ENCODE assay signal across 22 mouse cellular contexts in genomic region chr17:34927306-34928019, GRCm38 (mm10). TPM values are rescaled to one million over a fixed set of nuclear protein-coding genes. Genes with fewer than 3 reads are reported as not detected.
A peak's percentile ranks its signal among the peaks of the same experiment; 100 is the strongest.
DNase-seq lines count a peak whose midpoint lies in the region; ATAC-seq and TF ChIP-seq lines count a peak whose summit lies in the region.
"Had no signal": no experiment of that assay in that cellular context is flagged by ENCODE, and none has a peak within 500 bp of the region (broad histone marks: within the 10 kb centered on the region; RNA-seq: fewer than 3 reads in every experiment).

No protein-coding gene starts in this region.

- DNase-seq in adrenal gland, adult 2 months = peak; percentile 73
- no peak for DNase-seq in adrenal gland, postnatal 25 days
- no peak for DNase-seq in layer of hippocampus, adult 2 months (ENCODE audit: low spot score in 2 of 2)
- no peak for DNase-seq in layer of hippocampus, adult 9-11 months
- peak; percentile 48 for DNase-seq in right cerebral cortex, adult 18-20 months
- no peak for DNase-seq in right cerebral cortex, postnatal 14 days
- peak; percentile 36 for DNase-seq in lung, postnatal 36 days
- DNase-seq: cerebellum, adult 11-12 months; cerebellum, postnatal 36 days; gastrocnemius, postnatal 14 days; heart, postnatal 10 days; thymus, adult 18-20 months had no signal

- H3K27ac ChIP-seq in layer of hippocampus, adult 2 months = peak overlapping the region; percentile 51; the same call in 1 of the 2 replicates
- no peak overlapping the region for H3K27ac ChIP-seq in forebrain, embryonic 15.5 days (replicated peaks)
- H3K27ac ChIP-seq: hindbrain, embryonic 14.5 days; kidney, embryonic 15.5 days; limb, embryonic 15.5 days; neural tube, embryonic 12.5 days had no signal

- 88% methylated on average over 18 of the region's 18 CpGs for WGBS in forebrain, embryonic 15.5 days

- H3K27me3 ChIP-seq in forebrain, embryonic 15.5 days = no peaks in the 10 kb centered on the region
- H3K27me3 ChIP-seq: kidney, embryonic 15.5 days; limb, embryonic 15.5 days; neural tube, embryonic 12.5 days had no signal

- no peak for ATAC-seq in forebrain, embryonic 15.5 days (replicated peaks)
- ATAC-seq: forebrain, embryonic 14.5 days; intestine, embryonic 16.5 days had no signal

- peaks cover 9% of the 10 kb centered on the region for H3K4me1 ChIP-seq in forebrain, embryonic 15.5 days

- no peak overlapping the region for H3K4me2 ChIP-seq in forebrain, embryonic 15.5 days (replicated peaks)
- H3K4me2 ChIP-seq: hindbrain, embryonic 14.5 days; kidney, embryonic 15.5 days; limb, embryonic 15.5 days; neural tube, embryonic 12.5 days had no signal

- H3K4me3 ChIP-seq in layer of hippocampus, adult 2 months = no peak overlapping the region
- H3K4me3 ChIP-seq in forebrain, embryonic 15.5 days = no peak overlapping the region
- H3K4me3 ChIP-seq: kidney, embryonic 15.5 days; limb, embryonic 15.5 days; neural tube, embryonic 12.5 days had no signal

- H3K9me3 ChIP-seq in forebrain, embryonic 15.5 days = no peaks in the 10 kb centered on the region
- H3K9me3 ChIP-seq: kidney, embryonic 15.5 days; limb, embryonic 15.5 days; neural tube, embryonic 12.5 days had no signal

- TF ChIP-seq CTCF in layer of hippocampus, adult 2 months (conservative IDR thresholded peaks at IDR 0.05) = no peak

- H3K36me3 ChIP-seq in forebrain, embryonic 15.5 days = no peaks in the 10 kb centered on the region
- H3K36me3 ChIP-seq: limb, embryonic 15.5 days; neural tube, embryonic 12.5 days had no signal

- H3K9ac ChIP-seq in forebrain, embryonic 15.5 days (replicated peaks) = no peak overlapping the region
- H3K9ac ChIP-seq: hindbrain, embryonic 14.5 days; kidney, embryonic 15.5 days; limb, embryonic 15.5 days; neural tube, embryonic 12.5 days had no signal

RNA-seq across cellular contexts. Expression of gene Neu1, which starts 3.6 kb away (rescaled TPM):
- 10 to 100 TPM; 24.0 to 25.3 TPM for total RNA-seq in adrenal gland, adult 2 months (2021)
- 47.2 and 52.8 TPM in 2 replicates for polyA plus RNA-seq in adrenal gland, adult 2 months (2012; rRNA removed)
- total RNA-seq in adrenal gland, postnatal 25 days (2021) = 26.1 and 27.6 TPM in 2 replicates
- 10 to 100 TPM; 39.4 to 43.1 TPM for total RNA-seq in layer of hippocampus, adult 2 months (2021)
- 27.9 and 31.0 TPM in 2 replicates for polyA plus RNA-seq in forebrain, embryonic 15.5 days (2015; fragmentation: Nextera tagmentation; extraction: Ambion mirVana)

RNA-seq across cellular contexts. Expression of gene Slc44a4, which starts 13.2 kb away (rescaled TPM):
- total RNA-seq in adrenal gland, adult 2 months (2021) = 1 to 10 TPM in 1 of 2 experiments, under 1 TPM in 1; 0.92 to 1.9 TPM
- 0.33 and 0.50 TPM in 2 replicates for polyA plus RNA-seq in adrenal gland, adult 2 months (2012; rRNA removed)
- 1.7 and 2.4 TPM in 2 replicates for total RNA-seq in adrenal gland, postnatal 25 days (2021)
- under 1 TPM in 1 of 2 experiments, not detected in 1; 0.29 TPM for total RNA-seq in layer of hippocampus, adult 2 months (2021)
- not detected in 2 replicates for polyA plus RNA-seq in forebrain, embryonic 15.5 days (2015; fragmentation: Nextera tagmentation; extraction: Ambion mirVana)
- total RNA-seq: heart, adult 8-10 months; heart, postnatal 10 days; megakaryocyte-erythroid progenitor cell, adult 5-6 weeks had no signal
- polyA plus RNA-seq: forebrain, embryonic 14.5 days; neural tube, embryonic 12.5 days had no signal

RNA-seq across cellular contexts. Expression of gene Ehmt2, which starts 29.2 kb away (rescaled TPM):
- total RNA-seq in adrenal gland, adult 2 months (2021) = 100 to 1,000 TPM; 115 to 131 TPM
- polyA plus RNA-seq in adrenal gland, adult 2 months (2012; rRNA removed) = 387 and 452 TPM in 2 replicates
- total RNA-seq in adrenal gland, postnatal 25 days (2021) = 158 and 186 TPM in 2 replicates
- total RNA-seq in layer of hippocampus, adult 2 months (2021) = 100 to 1,000 TPM; 181 to 190 TPM
- polyA plus RNA-seq in forebrain, embryonic 15.5 days (2015; fragmentation: Nextera tagmentation; extraction: Ambion mirVana) = 108 and 111 TPM in 2 replicates

RNA-seq across cellular contexts. Expression of gene C2, which starts 29.4 kb away (rescaled TPM):
- total RNA-seq in adrenal gland, adult 2 months (2021) = 100 to 1,000 TPM in 1 of 2 experiments, 10 to 100 TPM in 1; 81.4 to 105 TPM
- polyA plus RNA-seq in adrenal gland, adult 2 months (2012; rRNA removed) = 70.7 and 71.5 TPM in 2 replicates
- 71.7 and 86.4 TPM in 2 replicates for total RNA-seq in adrenal gland, postnatal 25 days (2021)
- 1 to 10 TPM; 1.1 to 1.8 TPM for total RNA-seq in layer of hippocampus, adult 2 months (2021)
- polyA plus RNA-seq in forebrain, embryonic 15.5 days (2015; fragmentation: Nextera tagmentation; extraction: Ambion mirVana) = 0.77 and 1.5 TPM in 2 replicates

RNA-seq across cellular contexts. Expression of gene Hspa1b, which starts 31.6 kb away (rescaled TPM):
- total RNA-seq in adrenal gland, adult 2 months (2021) = 100 to 1,000 TPM in 1 of 2 experiments, 10 to 100 TPM in 1; 36.3 to 634 TPM
- polyA plus RNA-seq in adrenal gland, adult 2 months (2012; rRNA removed) = 48.4 and 85.4 TPM in 2 replicates
- total RNA-seq in adrenal gland, postnatal 25 days (2021) = 29.0 and 79.3 TPM in 2 replicates
- total RNA-seq in layer of hippocampus, adult 2 months (2021) = 10 to 100 TPM; 21.4 to 24.7 TPM
- polyA plus RNA-seq in forebrain, embryonic 15.5 days (2015; fragmentation: Nextera tagmentation; extraction: Ambion mirVana) = 0.10 and 0.17 TPM in 2 replicates
- polyA plus RNA-seq: forebrain, embryonic 14.5 days; liver, embryonic 16.5 days; neural tube, embryonic 12.5 days had no signal

Comparison
In these comparisons a context has a peak if more than half of its experiments do, and no peak if none do; other contexts are left out.
1. DNase-seq: peak in adrenal gland, adult 2 months (single experiment), right cerebral cortex, adult 18-20 months (single experiment) and lung, postnatal 36 days (single experiment); none in adrenal gland, postnatal 25 days (single experiment), layer of hippocampus, adult 2 months (0 of 2), layer of hippocampus, adult 9-11 months (single experiment) and right cerebral cortex, postnatal 14 days (single experiment).